13 mouse cellular contexts compared by ENCODE assay signal in genomic region chr8:102726206-102726935, GRCm38 (mm10). TPM values are rescaled to one million over a fixed set of nuclear protein-coding genes. Genes with fewer than 3 reads are reported as not detected.
A peak's percentile ranks its signal among the peaks of the same experiment; 100 is the strongest.
DNase-seq lines count a peak whose midpoint lies in the region; ATAC-seq lines count a peak whose summit lies in the region.
"Had no signal": no experiment of that assay in that cellular context is flagged by ENCODE, and none has a peak within 500 bp of the region (broad histone marks: within the 10 kb centered on the region; RNA-seq: fewer than 3 reads in every experiment).

No protein-coding gene starts in this region.

- no peaks in the 10 kb centered on the region for H3K9me3 ChIP-seq in forebrain, embryonic 13.5 days (replicated peaks)
- H3K9me3 ChIP-seq in midbrain, embryonic 10.5 days (replicated peaks), result no peaks in the 10 kb centered on the region
- H3K9me3 ChIP-seq: embryonic facial prominence, embryonic 13.5 days had no signal

- peak overlapping the region; percentile 54 for H3K27ac ChIP-seq in forebrain, embryonic 13.5 days
- H3K27ac ChIP-seq in midbrain, embryonic 10.5 days (replicated peaks), result 0 out of 2 replicates have a peak overlapping the region, but pooled peaks have one; percentile 33
- H3K27ac ChIP-seq: embryonic facial prominence, embryonic 13.5 days; stomach, postnatal 0 days had no signal

- no peak overlapping the region for H3K4me3 ChIP-seq in forebrain, embryonic 13.5 days
- no peak overlapping the region for H3K4me3 ChIP-seq in midbrain, embryonic 10.5 days
- H3K4me3 ChIP-seq: embryonic facial prominence, embryonic 13.5 days had no signal

- H3K27me3 ChIP-seq in forebrain, embryonic 13.5 days, result no peaks in the 10 kb centered on the region
- peaks cover 87% of the 10 kb centered on the region for H3K27me3 ChIP-seq in midbrain, embryonic 10.5 days (ENCODE audit: low read depth, poor library complexity, severe bottlenecking)
- H3K27me3 ChIP-seq: embryonic facial prominence, embryonic 13.5 days had no signal

- DNase-seq in layer of hippocampus, adult 9-11 months, result peak; percentile 39
- DNase-seq in layer of hippocampus, postnatal 10 days (ENCODE audit: low spot score in 2 of 2), result no peak
- peak; percentile 79 for DNase-seq in midbrain, embryonic 10.5 days (ENCODE audit: low spot score)
- peak; percentile 70 for DNase-seq in retina, embryonic 14.5 days (ENCODE audit: low spot score)
- no peak for DNase-seq in ovary, postnatal 14 days (ENCODE audit: low spot score)
- DNase-seq in kidney, adult 18-20 months, result no peak
- DNase-seq in gastrocnemius, postnatal 14 days, result no peak
- DNase-seq: kidney, adult 2 months; right cerebral cortex, postnatal 4 days had no signal

- H3K9ac ChIP-seq in forebrain, embryonic 13.5 days, result no peak overlapping the region
- H3K9ac ChIP-seq: embryonic facial prominence, embryonic 13.5 days had no signal

- peak; percentile 79 for ATAC-seq in forebrain, embryonic 13.5 days

- WGBS in forebrain, embryonic 13.5 days, result 11% methylated on average over 10 of the region's 10 CpGs
- 21% methylated on average over 10 of the region's 10 CpGs for WGBS in midbrain, embryonic 10.5 days

- peaks cover 18% of the 10 kb centered on the region for H3K4me1 ChIP-seq in forebrain, embryonic 13.5 days
- peaks cover 40% of the 10 kb centered on the region for H3K4me1 ChIP-seq in midbrain, embryonic 10.5 days

- no peaks in the 10 kb centered on the region for H3K36me3 ChIP-seq in forebrain, embryonic 13.5 days (ENCODE audit: poor library complexity, severe bottlenecking)
- H3K36me3 ChIP-seq in midbrain, embryonic 10.5 days, result no peaks in the 10 kb centered on the region

- intact Hi-C loops in gastrocnemius, postnatal 14 days (cut with DNase I; ENCODE audit: low total_unique reads), result no loop called here

- H3K4me2 ChIP-seq in forebrain, embryonic 13.5 days, result peak overlapping the region; percentile 28
- H3K4me2 ChIP-seq: embryonic facial prominence, embryonic 13.5 days had no signal

RNA-seq across cellular contexts. Expression of gene Cdh11, which starts 59.1 kb away (rescaled TPM):
- 100 to 1,000 TPM; 107 to 112 TPM for total RNA-seq in layer of hippocampus, postnatal 10 days (2021)
- 23.7 and 24.1 TPM in 2 replicates for polyA plus RNA-seq in forebrain, embryonic 13.5 days (2015; fragmentation: Nextera tagmentation; extraction: Ambion mirVana)
- 55.2 and 59.2 TPM in 2 replicates for polyA plus RNA-seq in midbrain, embryonic 10.5 days (2016; fragmentation: Nextera tagmentation; extraction: Ambion mirVana)
- 10 to 100 TPM in 1 of 2 experiments, 1 to 10 TPM in 1; 7.8 to 11.5 TPM for total RNA-seq in gastrocnemius, postnatal 14 days (2021)
- total RNA-seq: monocyte, adult 5-6 weeks had no signal

Comparison
In these comparisons a context has a peak if more than half of its experiments do, and no peak if none do; other contexts are left out.
1. DNase-seq: peak in layer of hippocampus, adult 9-11 months (single experiment), midbrain, embryonic 10.5 days (single experiment) and retina, embryonic 14.5 days (single experiment); none in layer of hippocampus, postnatal 10 days (0 of 2), ovary, postnatal 14 days (single experiment), kidney, adult 18-20 months (single experiment) and gastrocnemius, postnatal 14 days (single experiment).
2. RNA of gene Cdh11, which starts 59.1 kb away (total RNA-seq): 107 to 112 TPM in layer of hippocampus, postnatal 10 days; 7.8 to 11.5 TPM in gastrocnemius, postnatal 14 days; every median in the first group is over 4 times any median in the second.